Mouse (Mus musculus) frontal cortex, postnatal 10 days (tissue): Measurements from ENCODE around the gene Xpr1.

Experiments
- DNase-seq, 2 experiments: peaks; one replicate each; pipeline ENCODE4 v3.0.0; 2022; ENCODE audit warnings: low spot score in 2 of 2, mixed read lengths in 1 of 2

Xpr1 gene

GRCm38 (mm10) chr1:155416701-155417677 is at the start of gene Xpr1:
Gene Xpr1 (minus strand): TSS chr1:155417415.
- DNase-seq = peak; percentile 93 to 94

GRCm38 (mm10) chr1:155463442-155463841 is 46.2 kb upstream of the Xpr1 start:
- no peak for DNase-seq

- no peak for DNase-seq
Measured at GRCm38 (mm10) chr1:155462582-155462981, 45.4 kb upstream of the Xpr1 start.

- DNase-seq = no peak
Measured at GRCm38 (mm10) chr1:155457532-155457931, 40.3 kb upstream of the Xpr1 start.

- DNase-seq = no peak
Measured at GRCm38 (mm10) chr1:155453180-155453579, 36.0 kb upstream of the Xpr1 start.

- no peak for DNase-seq
Measured at GRCm38 (mm10) chr1:155448932-155449331, 31.7 kb upstream of the Xpr1 start.

- no peak for DNase-seq
Measured at GRCm38 (mm10) chr1:155447277-155447676, 30.1 kb upstream of the Xpr1 start.

- no peak for DNase-seq
Measured at GRCm38 (mm10) chr1:155443115-155443514, 25.9 kb upstream of the Xpr1 start.

GRCm38 (mm10) chr1:155442521-155443001 is 25.3 kb upstream of the Xpr1 start:
- peak in 1 of 2 experiments; percentile 13 for DNase-seq

GRCm38 (mm10) chr1:155439551-155439950 is 22.3 kb upstream of the Xpr1 start:
- DNase-seq = no peak

GRCm38 (mm10) chr1:155438525-155438924 is 21.3 kb upstream of the Xpr1 start:
- no peak for DNase-seq

GRCm38 (mm10) chr1:155429304-155429703 is 12.1 kb upstream of the Xpr1 start:
- no peak for DNase-seq

GRCm38 (mm10) chr1:155427126-155427865 is 10.1 kb upstream of the Xpr1 start:
- DNase-seq = no peak

- no peak for DNase-seq
Measured at GRCm38 (mm10) chr1:155425743-155426315, 8.6 kb upstream of the Xpr1 start.

- DNase-seq = no peak
Measured at GRCm38 (mm10) chr1:155425285-155425684, 8.1 kb upstream of the Xpr1 start.

GRCm38 (mm10) chr1:155423801-155424200 is 6.6 kb upstream of the Xpr1 start:
- DNase-seq = no peak

- DNase-seq = no peak
Measured at GRCm38 (mm10) chr1:155422022-155422421, 4.8 kb upstream of the Xpr1 start.

- no peak for DNase-seq
Measured at GRCm38 (mm10) chr1:155416147-155416700, 991 bp downstream of the Xpr1 start.

- no peak for DNase-seq
Measured at GRCm38 (mm10) chr1:155415421-155415820, 1.8 kb downstream of the Xpr1 start.

- no peak for DNase-seq
Measured at GRCm38 (mm10) chr1:155412705-155413104, 4.5 kb downstream of the Xpr1 start.

- no peak for DNase-seq
Measured at GRCm38 (mm10) chr1:155408577-155408966, 8.6 kb downstream of the Xpr1 start.
